Mouse (Mus musculus) midbrain, embryonic 13.5 days (tissue): ENCODE results near the gene Ccnd3. TPM values are rescaled to one million over a fixed set of nuclear protein-coding genes. Genes with fewer than 3 reads are reported as not detected.
A peak's percentile ranks its signal among the peaks of the same experiment; 100 is the strongest.

ENCODE experiments used
- ATAC-seq: fragments of 200-750 bp; cut with Nextera tagmentation; 2 replicates; pipeline ENCODE4 v1.8.0; 2017; ENCODE audit warnings: mild to moderate bottlenecking, moderate TSS enrichment, moderate library complexity
- H3K27ac ChIP-seq: fragments of 300-500 bp; sonication (generic); 2 replicates; pipeline ENCODE4 v1.5.1; 2015; ENCODE audit warnings: inconsistent platforms, mild to moderate bottlenecking, moderate library complexity
- H3K27me3 ChIP-seq: fragments of 300-500 bp; sonication (generic); 2 replicates; pipeline ENCODE4 v1.6.1; 2015; ENCODE audit warnings: mild to moderate bottlenecking, inconsistent platforms
- H3K36me3 ChIP-seq: fragments of 300-500 bp; sonication (generic); 2 replicates; pipeline ENCODE4 v1.6.1; 2015; ENCODE audit warnings: mild to moderate bottlenecking, inconsistent platforms
- H3K4me1 ChIP-seq: fragments of 300-500 bp; sonication (generic); replicated peaks from 2 replicates; pipeline ENCODE4 v1.6.1; 2015; ENCODE audit warnings: inconsistent platforms
- H3K4me2 ChIP-seq: fragments of 300-500 bp; sonication (generic); replicated peaks from 2 replicates; pipeline ENCODE4 v1.6.1; 2015; ENCODE audit warnings: moderate library complexity, mild to moderate bottlenecking, inconsistent platforms
- H3K4me3 ChIP-seq: fragments of 300-500 bp; sonication (generic); replicated peaks from 2 replicates; pipeline ENCODE4 v1.5.1; 2015; ENCODE audit warnings: mild to moderate bottlenecking, inconsistent platforms
- H3K9ac ChIP-seq: fragments of 300-500 bp; sonication (generic); replicated peaks from 2 replicates; pipeline ENCODE4 v1.6.1; 2015; ENCODE audit warnings: mild to moderate bottlenecking, inconsistent platforms
- H3K9me3 ChIP-seq: fragments of 300-500 bp; sonication (generic); 2 replicates; pipeline ENCODE4 v1.6.1; 2016; ENCODE audit warnings: mild to moderate bottlenecking, inconsistent platforms
- WGBS: fragments of 180-500 bp; shearing (Covaris S2); methylation state at CpG from one replicate; pipeline ENCODE4 v1.1.7; 2015; 5-methylcytosine and 5-hydroxymethylcytosine counted together
- polyA plus RNA-seq: library from polyadenylated mRNA; unstranded; fragments of >200 nt; fragmentation: Nextera tagmentation; extraction: Ambion mirVana; gene quantifications from 2 replicates; pipeline ENCODE4 v1.2.1, GENCODE M21; 2015

Gene Ccnd3
- polyA plus RNA-seq, 1 experiment from 2014 or later, result 71.4 TPM

DNA sequence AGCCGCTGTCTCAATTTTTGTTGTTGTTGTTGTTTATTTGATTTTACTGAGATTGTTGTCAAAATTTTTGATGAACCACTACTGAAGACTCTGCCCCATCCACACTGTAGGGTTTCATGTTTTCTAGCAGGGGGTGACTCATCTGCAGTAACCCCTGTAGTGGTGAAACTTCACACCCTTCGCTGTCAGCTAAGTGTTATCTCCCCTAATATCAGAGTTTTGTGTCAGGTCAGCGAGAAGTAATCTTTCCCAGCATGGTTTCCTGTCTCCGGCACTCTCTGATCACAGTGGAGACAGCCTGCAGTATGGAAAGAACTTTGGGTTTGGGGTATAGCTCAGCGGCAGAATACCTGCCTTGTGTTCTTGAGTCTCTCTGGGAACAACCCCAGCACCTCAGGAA, 59.8 kb downstream of the Ccnd3 start:
- Histone ChIP-seq H3K4me2 (no peak overlapping the region), H3K9ac (no peak overlapping the region), H3K9me3 (no peaks in the 10 kb centered on the region), H3K27me3 (no peaks in the 10 kb centered on the region), H3K27ac (no peak overlapping the region), H3K4me3 (no peak overlapping the region), H3K36me3 (no peaks in the 10 kb centered on the region), H3K4me1 (peaks cover 10% of the 10 kb centered on the region; the same call in 1 of the 2 replicates)
- no peak for ATAC-seq
- 89% methylated on average over 5 of the region's 5 CpGs for WGBS

DNA sequence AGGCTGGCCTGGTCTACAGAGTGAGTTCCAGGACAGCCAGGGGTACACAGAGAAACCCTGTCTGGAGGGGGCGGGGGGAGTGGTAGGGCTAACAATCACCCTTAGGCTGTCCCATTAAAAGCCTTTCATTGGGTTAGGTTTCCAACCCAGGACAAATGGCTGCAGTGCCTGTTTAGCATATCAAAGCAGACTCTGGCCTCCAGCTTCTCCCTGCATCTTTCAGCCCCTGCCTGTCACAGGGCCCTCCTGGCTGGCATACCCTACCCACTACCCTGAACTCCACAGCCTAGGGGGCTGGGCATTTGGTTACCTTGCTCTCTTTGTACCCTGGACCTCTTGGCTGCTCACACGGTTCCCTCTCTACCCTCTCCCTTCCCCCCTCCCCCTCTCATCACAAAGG, 61.3 kb downstream of the Ccnd3 start:
- Histone ChIP-seq H3K9ac (no peak overlapping the region), H3K4me3 (no peak overlapping the region), H3K4me1 (peaks cover 10% of the 10 kb centered on the region; the same call in 1 of the 2 replicates), H3K36me3 (no peaks in the 10 kb centered on the region), H3K27ac (no peak overlapping the region), H3K4me2 (no peak overlapping the region), H3K27me3 (no peaks in the 10 kb centered on the region), H3K9me3 (no peaks in the 10 kb centered on the region)
- peak; percentile 73 for ATAC-seq
- WGBS, result 14% methylated on average over 2 of the region's 2 CpGs

DNA sequence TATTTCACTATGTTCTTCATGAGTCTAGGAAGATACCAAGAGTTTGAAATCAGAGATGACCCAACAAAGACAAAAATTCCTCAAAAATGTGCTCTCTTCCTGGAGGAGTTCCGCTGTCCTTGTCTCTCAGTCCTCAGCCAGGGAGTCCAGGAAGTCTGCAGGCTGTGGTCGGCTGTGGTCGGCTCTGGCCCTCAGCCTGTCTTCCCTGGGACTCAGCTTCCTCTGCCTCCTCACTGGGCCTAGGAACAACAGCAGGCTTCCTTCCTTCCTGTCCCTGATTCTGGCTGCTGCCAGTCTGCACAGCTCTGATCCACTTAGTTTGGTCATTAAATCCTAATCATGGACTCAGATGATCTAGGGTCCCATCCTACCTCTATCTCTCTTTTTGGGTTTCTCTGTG, 62.4 kb downstream of the Ccnd3 start:
- ATAC-seq, result no peak
- no peak overlapping the region for H3K9ac ChIP-seq
- 94% methylated on average over 3 of the region's 3 CpGs for WGBS
- no peaks in the 10 kb centered on the region for H3K9me3 ChIP-seq
- H3K27me3 ChIP-seq, result no peaks in the 10 kb centered on the region
- no peak overlapping the region for H3K4me2 ChIP-seq
- no peak overlapping the region for H3K4me3 ChIP-seq
- H3K4me1 ChIP-seq, result peaks cover 10% of the 10 kb centered on the region; the same call in 1 of the 2 replicates
- H3K27ac ChIP-seq, result 0 out of 2 replicates have a peak overlapping the region, but pooled peaks have one; percentile 14
- H3K36me3 ChIP-seq, result no peaks in the 10 kb centered on the region

DNA sequence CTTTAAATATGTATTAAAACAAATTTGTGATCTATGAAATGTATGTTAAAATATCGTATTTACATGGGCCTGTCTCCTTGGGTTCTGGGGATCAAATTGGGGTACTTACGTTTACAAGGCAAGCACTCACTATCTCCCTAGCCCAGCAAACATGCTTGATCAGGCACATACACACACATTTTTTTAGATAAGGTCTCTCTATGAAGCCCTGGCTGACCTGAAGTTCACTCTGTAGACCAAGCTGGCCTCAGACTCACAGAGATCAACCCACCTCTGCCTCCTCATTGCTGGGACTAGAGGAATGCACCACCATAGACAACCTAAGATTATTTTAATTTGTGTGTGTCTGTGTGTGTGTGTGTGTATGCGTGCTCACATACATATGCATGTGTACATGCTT, 63.5 kb downstream of the Ccnd3 start:
- H3K9me3 ChIP-seq, result no peaks in the 10 kb centered on the region
- no peaks in the 10 kb centered on the region for H3K36me3 ChIP-seq
- 95% methylated on average over 3 of the region's 3 CpGs for WGBS
- peaks cover 10% of the 10 kb centered on the region; the same call in 1 of the 2 replicates for H3K4me1 ChIP-seq
- no peak overlapping the region for H3K27ac ChIP-seq
- H3K4me3 ChIP-seq, result no peak overlapping the region
- H3K27me3 ChIP-seq, result no peaks in the 10 kb centered on the region
- no peak for ATAC-seq
- H3K9ac ChIP-seq, result no peak overlapping the region
- no peak overlapping the region for H3K4me2 ChIP-seq

DNA sequence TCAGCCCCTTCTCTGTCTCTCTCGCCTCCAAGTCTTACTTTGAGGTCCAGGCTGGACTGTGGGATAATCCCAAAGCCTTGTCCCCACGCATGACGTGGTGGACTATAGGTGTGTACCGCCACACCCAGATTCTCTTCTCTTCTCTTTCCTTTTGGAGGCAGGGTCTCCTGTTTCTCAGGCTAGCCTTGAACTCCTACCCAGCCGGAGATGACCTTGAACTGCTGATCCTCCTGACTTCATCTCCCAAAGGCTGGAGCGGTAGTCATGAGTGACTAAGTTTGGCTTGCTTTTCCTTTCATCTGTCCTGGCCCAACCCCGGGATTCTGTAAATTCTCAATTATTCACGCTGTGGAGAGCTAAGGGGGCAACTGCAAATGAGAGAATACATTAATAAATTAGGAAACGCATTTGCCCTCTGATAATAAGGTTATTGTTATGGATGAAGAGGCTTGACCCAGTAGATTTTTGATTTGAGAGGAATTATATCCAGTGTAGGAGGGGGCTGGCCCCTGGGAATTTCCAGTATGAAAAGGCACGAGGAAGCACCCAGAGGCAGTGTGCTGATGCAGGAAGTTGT, 64.2 kb downstream of the Ccnd3 start:
- WGBS, result 43% methylated on average over 10 of the region's 10 CpGs
- H3K27me3 ChIP-seq, result no peaks in the 10 kb centered on the region

DNA sequence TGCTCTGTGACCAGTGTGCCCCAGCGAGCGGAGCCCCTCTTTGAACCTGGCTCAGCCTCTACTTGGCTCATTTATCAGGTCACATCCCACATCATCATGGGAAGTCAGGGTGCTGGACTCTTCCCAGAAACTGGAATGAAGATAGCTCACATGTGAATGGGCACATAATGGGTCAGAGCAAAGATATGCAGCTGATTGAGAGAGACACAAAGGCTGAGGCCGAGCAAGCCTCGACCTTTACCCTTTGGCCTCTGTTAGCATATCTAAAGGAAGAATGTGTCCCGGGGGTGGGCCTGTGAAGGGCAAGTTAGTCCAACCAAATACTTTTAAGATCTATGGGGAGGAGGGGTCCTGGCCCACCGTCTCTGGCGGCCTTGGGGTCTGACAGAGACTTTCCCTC, 66.8 kb downstream of the Ccnd3 start:
- no peak for ATAC-seq

More for the DNA sequence above, 64.2 kb downstream of the Ccnd3 start:
- Histone ChIP-seq H3K9ac (no peak overlapping the region), H3K4me3 (no peak overlapping the region), H3K4me1 (peaks cover 10% of the 10 kb centered on the region; the same call in 1 of the 2 replicates), H3K9me3 (no peaks in the 10 kb centered on the region), H3K36me3 (no peaks in the 10 kb centered on the region), H3K27ac (no peak overlapping the region), H3K4me2 (no peak overlapping the region)
- ATAC-seq, result peak; percentile 53; the same call in 1 of the 2 replicates

DNA sequence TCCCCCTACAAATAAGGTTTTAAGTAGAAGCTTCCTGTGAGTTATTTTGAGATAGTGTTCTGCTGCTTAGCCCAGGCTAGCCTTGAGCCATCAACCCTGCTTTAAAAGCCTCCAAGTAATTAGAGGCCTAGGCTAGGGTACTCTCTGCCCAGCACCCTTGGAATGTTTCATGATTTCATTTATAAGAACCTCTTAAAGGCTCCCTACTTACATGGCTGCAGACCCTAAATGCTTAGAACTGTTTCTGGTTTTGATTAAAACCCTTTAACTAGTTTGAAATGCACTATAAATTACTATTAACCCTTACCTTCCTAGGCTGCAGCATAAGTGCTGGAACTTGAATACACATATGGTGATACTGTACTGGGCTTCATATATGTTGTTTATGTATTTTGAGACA, 67.6 kb downstream of the Ccnd3 start:
- ATAC-seq, result no peak
- Histone ChIP-seq H3K4me2 (no peak overlapping the region), H3K27ac (no peak overlapping the region), H3K9ac (no peak overlapping the region), H3K36me3 (no peaks in the 10 kb centered on the region), H3K4me1 (peaks cover 8% of the 10 kb centered on the region; the same call in 1 of the 2 replicates), H3K27me3 (no peaks in the 10 kb centered on the region), H3K4me3 (no peak overlapping the region), H3K9me3 (no peaks in the 10 kb centered on the region)

More for the DNA sequence above, 66.8 kb downstream of the Ccnd3 start:
- 13% methylated on average over 7 of the region's 7 CpGs for WGBS
- Histone ChIP-seq H3K27me3 (no peaks in the 10 kb centered on the region), H3K4me1 (peaks cover 8% of the 10 kb centered on the region; the same call in 1 of the 2 replicates), H3K4me3 (no peak overlapping the region), H3K4me2 (no peak overlapping the region), H3K36me3 (no peaks in the 10 kb centered on the region), H3K9me3 (no peaks in the 10 kb centered on the region), H3K9ac (no peak overlapping the region), H3K27ac (no peak overlapping the region)

DNA sequence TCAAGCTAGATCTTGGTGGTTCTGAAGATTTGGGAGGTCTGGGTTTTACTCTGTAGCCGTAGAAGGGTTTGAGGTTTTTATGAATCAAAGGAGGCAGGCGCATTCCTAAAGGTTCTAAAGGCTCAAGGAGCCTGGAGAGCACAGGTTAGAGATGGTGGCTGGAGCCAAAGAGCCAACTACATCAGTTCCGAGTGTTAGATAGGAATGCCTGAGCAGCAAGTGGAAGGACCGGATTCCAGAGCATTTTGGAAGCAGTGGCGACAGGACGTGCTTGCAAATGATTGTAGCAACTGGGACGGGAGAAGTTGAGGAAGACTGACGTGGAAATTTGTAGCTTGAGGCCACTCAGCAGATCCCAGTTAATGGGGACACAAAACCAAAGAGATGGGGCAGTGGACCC, 69.2 kb downstream of the Ccnd3 start:
- WGBS, result 82% methylated on average over 8 of the region's 8 CpGs
- H3K36me3 ChIP-seq, result no peaks in the 10 kb centered on the region
- peaks cover 5% of the 10 kb centered on the region; the same call in 1 of the 2 replicates for H3K4me1 ChIP-seq
- no peaks in the 10 kb centered on the region for H3K27me3 ChIP-seq
- H3K9ac ChIP-seq, result no peak overlapping the region
- no peaks in the 10 kb centered on the region for H3K9me3 ChIP-seq
- H3K4me2 ChIP-seq, result no peak overlapping the region
- H3K4me3 ChIP-seq, result no peak overlapping the region
- ATAC-seq, result no peak
- H3K27ac ChIP-seq, result no peak overlapping the region

DNA sequence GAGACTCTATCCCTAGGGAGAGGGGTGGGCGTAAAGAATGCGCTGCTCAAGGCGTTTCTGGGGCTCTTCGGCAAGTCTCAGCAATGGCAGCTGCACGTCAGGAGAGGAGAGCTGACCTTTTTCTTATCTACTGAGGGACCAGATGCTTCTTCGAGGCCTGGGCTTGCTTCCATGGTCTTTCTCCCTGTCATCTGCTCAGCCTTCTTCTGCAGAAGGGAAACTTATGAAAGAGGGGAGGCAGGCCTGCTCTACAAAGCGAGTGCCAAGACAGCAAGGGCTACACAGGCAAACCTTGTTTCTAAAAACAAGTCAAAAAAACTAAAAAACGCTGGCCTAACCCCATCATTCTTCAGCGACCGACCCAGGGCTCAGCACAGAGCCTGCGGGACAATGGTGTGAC, 70.0 kb downstream of the Ccnd3 start:
- no peak overlapping the region for H3K27ac ChIP-seq
- H3K36me3 ChIP-seq, result no peaks in the 10 kb centered on the region
- H3K4me1 ChIP-seq, result no peaks in the 10 kb centered on the region
- H3K4me3 ChIP-seq, result no peak overlapping the region
- no peak overlapping the region for H3K9ac ChIP-seq
- no peaks in the 10 kb centered on the region for H3K27me3 ChIP-seq
- H3K9me3 ChIP-seq, result no peaks in the 10 kb centered on the region
- ATAC-seq, result no peak
- 75% methylated on average over 11 of the region's 11 CpGs for WGBS
- no peak overlapping the region for H3K4me2 ChIP-seq

DNA sequence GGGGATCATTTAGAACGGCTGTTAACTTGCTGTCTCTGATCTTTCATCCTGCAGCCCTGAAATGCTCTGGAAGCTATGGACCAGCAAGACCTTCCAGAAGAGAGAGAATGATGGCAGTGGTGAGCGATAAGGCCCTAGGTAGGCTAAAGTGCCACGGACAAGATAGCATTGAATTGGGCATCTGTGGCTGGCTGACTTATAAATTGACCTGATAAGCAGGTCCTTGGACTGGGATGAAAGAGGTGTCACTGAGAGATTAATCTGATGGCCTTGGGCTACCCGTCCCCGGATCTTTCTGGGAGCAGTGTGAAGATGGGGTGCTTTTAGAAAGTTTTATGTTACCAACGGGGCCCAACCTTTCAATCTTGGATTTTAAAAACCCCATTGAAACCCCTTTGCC, 73.8 kb downstream of the Ccnd3 start:
- H3K9ac ChIP-seq, result no peak overlapping the region
- WGBS, result 89% methylated on average over 6 of the region's 6 CpGs
- no peak overlapping the region for H3K4me3 ChIP-seq
- H3K27me3 ChIP-seq, result no peaks in the 10 kb centered on the region
- H3K9me3 ChIP-seq, result no peaks in the 10 kb centered on the region
- H3K27ac ChIP-seq, result no peak overlapping the region
- H3K4me1 ChIP-seq, result no peaks in the 10 kb centered on the region
- no peaks in the 10 kb centered on the region for H3K36me3 ChIP-seq
- no peak for ATAC-seq
- no peak overlapping the region for H3K4me2 ChIP-seq

DNA sequence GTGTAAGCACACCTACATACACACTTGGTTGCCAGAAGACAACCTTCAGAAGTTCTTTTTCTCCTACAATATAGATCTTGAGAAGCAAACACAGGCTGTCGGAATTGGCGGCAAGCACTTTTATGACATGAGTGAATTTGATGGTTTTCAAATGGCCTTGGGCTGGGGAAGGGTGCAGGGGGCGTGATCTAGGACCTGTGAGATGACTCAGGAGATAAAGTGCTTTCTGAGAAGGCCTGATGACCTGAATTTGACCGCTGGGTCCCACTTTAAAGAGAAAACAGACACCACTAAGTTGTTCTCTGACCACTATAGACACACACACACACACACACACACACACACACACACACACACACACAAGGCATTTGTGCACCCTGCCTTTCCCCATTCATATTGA, 76.1 kb downstream of the Ccnd3 start:
- Histone ChIP-seq H3K27ac (no peak overlapping the region), H3K9ac (no peak overlapping the region), H3K4me2 (no peak overlapping the region), H3K4me1 (no peaks in the 10 kb centered on the region), H3K27me3 (no peaks in the 10 kb centered on the region), H3K36me3 (no peaks in the 10 kb centered on the region), H3K4me3 (no peak overlapping the region), H3K9me3 (no peaks in the 10 kb centered on the region)
- ATAC-seq, result no peak
- WGBS, result 97% methylated on average over 4 of the region's 4 CpGs

DNA sequence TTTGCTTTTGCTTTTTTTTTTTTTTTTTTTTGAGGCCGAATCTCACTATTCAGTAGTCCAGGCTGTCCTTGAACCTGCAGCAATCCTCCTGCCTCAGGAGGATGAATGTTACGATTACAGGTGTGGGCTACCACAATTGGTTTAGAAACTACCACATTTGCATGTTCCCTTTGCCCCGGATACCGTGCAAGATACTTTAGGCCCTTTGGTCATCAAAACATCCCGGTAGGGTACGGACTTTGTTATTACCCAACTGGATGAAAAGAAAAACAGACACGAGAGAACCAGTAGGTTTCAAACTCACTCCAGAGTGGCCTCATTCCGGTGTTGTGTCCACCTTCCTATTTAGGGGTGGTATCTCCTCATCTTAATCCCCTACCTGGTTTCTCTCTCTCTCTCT, 83.7 kb downstream of the Ccnd3 start:
- WGBS, result 88% methylated on average over 8 of the region's 8 CpGs

DNA sequence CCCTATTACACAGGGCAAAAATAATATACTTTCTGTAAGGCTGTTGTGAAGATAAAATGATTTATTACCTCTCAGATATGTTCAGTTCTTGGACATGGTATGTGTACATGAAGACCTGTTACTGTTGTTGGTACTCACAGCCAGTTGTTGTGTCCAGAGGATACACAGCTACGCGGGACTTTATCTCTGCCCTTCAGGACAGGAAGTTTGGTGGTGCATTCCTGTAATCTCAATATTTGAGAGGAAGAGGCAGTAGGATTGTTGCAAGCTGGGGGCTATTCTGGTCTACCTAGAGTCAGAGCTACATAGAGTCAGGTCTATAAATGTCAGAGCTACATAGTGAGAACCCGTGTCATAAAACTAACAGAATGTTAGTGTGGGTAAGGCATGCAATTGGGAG, 86.2 kb downstream of the Ccnd3 start:
- Histone ChIP-seq H3K9me3 (no peaks in the 10 kb centered on the region), H3K4me3 (no peak overlapping the region), H3K36me3 (no peaks in the 10 kb centered on the region), H3K27me3 (no peaks in the 10 kb centered on the region), H3K27ac (no peak overlapping the region), H3K4me2 (no peak overlapping the region), H3K4me1 (peaks cover 30% of the 10 kb centered on the region), H3K9ac (no peak overlapping the region)
- WGBS, result 93% methylated on average over 3 of the region's 3 CpGs
- no peak for ATAC-seq

More for the DNA sequence above, 83.7 kb downstream of the Ccnd3 start:
- Histone ChIP-seq H3K36me3 (no peaks in the 10 kb centered on the region), H3K27me3 (no peaks in the 10 kb centered on the region), H3K4me3 (no peak overlapping the region), H3K4me2 (no peak overlapping the region), H3K27ac (no peak overlapping the region), H3K9me3 (no peaks in the 10 kb centered on the region), H3K4me1 (peaks cover 6% of the 10 kb centered on the region; the same call in 1 of the 2 replicates), H3K9ac (no peak overlapping the region)
- ATAC-seq, result no peak
